27 mouse cellular contexts compared by ENCODE assay signal in genomic region chr19:29670247-29670646, GRCm38 (mm10). TPM values are rescaled to one million over a fixed set of nuclear protein-coding genes. Genes with fewer than 3 reads are reported as not detected.
"Had no signal": no experiment of that assay in that cellular context is flagged by ENCODE, and none has a peak within 500 bp of the region (broad histone marks: within the 10 kb centered on the region; RNA-seq: fewer than 3 reads in every experiment).

No protein-coding gene starts in this region.

- DNase-seq: gastrocnemius, adult 2 months; gastrocnemius, postnatal 10 days; gastrocnemius, postnatal 25 days; heart, adult 18-20 months; heart, postnatal 10 days; heart, postnatal 4 days; kidney, adult 18-20 months; kidney, adult 8-10 months; kidney, postnatal 10 days; kidney, postnatal 25 days; kidney, postnatal 4 days; layer of hippocampus, postnatal 36 days; left cerebral cortex, postnatal 4 days had no signal

RNA-seq across cellular contexts. Expression of gene Mlana, which starts 27.4 kb away (rescaled TPM):
- total RNA-seq: gastrocnemius, adult 2 months; gastrocnemius, postnatal 25 days; granulocyte monocyte progenitor cell, adult 5-6 weeks; left cerebral cortex, postnatal 25 days; left cerebral cortex, postnatal 4 days; liver, adult 2 months had no signal
- polyA plus RNA-seq: hindbrain, embryonic 12.5 days; hindbrain, embryonic 14.5 days; hindbrain, embryonic 16.5 days; inflammation-experienced regulatory T-cells, adult 6 months; intestine, embryonic 15.5 days; kidney, embryonic 14.5 days; kidney, embryonic 16.5 days; limb, embryonic 11.5 days; liver, adult 2 months; liver, embryonic 12.5 days; liver, embryonic 14.5 days; liver, embryonic 16.5 days had no signal
